In genomic region chr11:96849145-96849544, GRCm38 (mm10) we compare ENCODE assay signal across 8 mouse cellular contexts. TPM values are rescaled to one million over a fixed set of nuclear protein-coding genes. Genes with fewer than 3 reads are reported as not detected.
DNase-seq lines count a peak whose midpoint lies in the region; ATAC-seq and TF ChIP-seq lines count a peak whose summit lies in the region.
"Not testable (repeated sequence)": the region's sequence is repeated elsewhere in the genome, so short reads cannot be mapped to it uniquely, and the experiment has no call there.
"Had no signal": no experiment of that assay in that cellular context is flagged by ENCODE, and none has a peak within 500 bp of the region (broad histone marks: within the 10 kb centered on the region; RNA-seq: fewer than 3 reads in every experiment).

No protein-coding gene starts in this region.

- H3K27ac ChIP-seq in embryonic facial prominence, embryonic 13.5 days; forebrain, postnatal 0 days (ENCODE audit: low read depth, low read length); hindbrain, embryonic 10.5 days; intestine, postnatal 0 days (ENCODE audit: low read depth, low read length); limb, embryonic 13.5 days; lung, embryonic 15.5 days; neural tube, embryonic 12.5 days: not testable (repeated sequence)

- peak overlapping the region; percentile 67 for H3K4me3 ChIP-seq in embryonic facial prominence, embryonic 13.5 days
- not testable (repeated sequence) for H3K4me3 ChIP-seq in forebrain, postnatal 0 days (ENCODE audit: low read depth, low read length)
- H3K4me3 ChIP-seq in hindbrain, embryonic 10.5 days = peak overlapping the region; percentile 75
- H3K4me3 ChIP-seq in intestine, postnatal 0 days (ENCODE audit: low read depth, low read length) = peak overlapping the region; percentile 58
- H3K4me3 ChIP-seq in limb, embryonic 13.5 days = peak overlapping the region; percentile 71
- peak overlapping the region; percentile 61 for H3K4me3 ChIP-seq in lung, embryonic 15.5 days
- H3K4me3 ChIP-seq in neural tube, embryonic 12.5 days = peak overlapping the region; percentile 53; the same call in 1 of the 2 replicates

- not testable (repeated sequence) for TF ChIP-seq CTCF in forebrain, postnatal 0 days (IDR thresholded peaks at IDR 0.05; ENCODE audit: low read depth); intestine, postnatal 0 days (IDR thresholded peaks at IDR 0.05; ENCODE audit: low read depth)

- H3K36me3 ChIP-seq in embryonic facial prominence, embryonic 13.5 days; forebrain, postnatal 0 days (ENCODE audit: insufficient read depth); hindbrain, embryonic 10.5 days; intestine, postnatal 0 days (ENCODE audit: control insufficient read depth, insufficient read depth); limb, embryonic 13.5 days; lung, embryonic 15.5 days; neural tube, embryonic 12.5 days: not testable (repeated sequence)

- 70% methylated on average over 5 of the region's 5 CpGs for WGBS in embryonic facial prominence, embryonic 13.5 days
- 75% methylated on average over 5 of the region's 5 CpGs for WGBS in forebrain, postnatal 0 days
- 70% methylated on average over 5 of the region's 5 CpGs for WGBS in hindbrain, embryonic 10.5 days
- 67% methylated on average over 5 of the region's 5 CpGs for WGBS in intestine, postnatal 0 days
- WGBS in limb, embryonic 13.5 days = 71% methylated on average over 5 of the region's 5 CpGs
- 63% methylated on average over 5 of the region's 5 CpGs for WGBS in lung, embryonic 15.5 days
- 77% methylated on average over 5 of the region's 5 CpGs for whole genome bisulfite sequencing in neural tube, embryonic 12.5 days

- DNase-seq in forebrain, postnatal 0 days; hindbrain, embryonic 10.5 days (ENCODE audit: low spot score): not testable (repeated sequence)

- ATAC-seq in embryonic facial prominence, embryonic 13.5 days (ENCODE audit: insufficient number of reproducible peaks, insufficient read depth, low FRiP score, low TSS enrichment, low read depth); forebrain, postnatal 0 days; intestine, postnatal 0 days; limb, embryonic 13.5 days (ENCODE audit: low FRiP score, low read depth); lung, embryonic 15.5 days (ENCODE audit: borderline replicate concordance, extremely low read depth, low FRiP score, low TSS enrichment); neural tube, embryonic 12.5 days (ENCODE audit: low FRiP score, low read depth): not testable (repeated sequence)

- H3K4me2 ChIP-seq in embryonic facial prominence, embryonic 13.5 days = peak overlapping the region; percentile 87
- peak overlapping the region; percentile 56; the same call in 1 of the 2 replicates for H3K4me2 ChIP-seq in forebrain, postnatal 0 days (ENCODE audit: low read depth)
- peak overlapping the region; percentile 91 for H3K4me2 ChIP-seq in intestine, postnatal 0 days (replicated peaks; ENCODE audit: low read depth)
- H3K4me2 ChIP-seq in limb, embryonic 13.5 days (replicated peaks) = peak overlapping the region; percentile 90
- H3K4me2 ChIP-seq in lung, embryonic 15.5 days = peak overlapping the region; percentile 90
- peak overlapping the region; percentile 95 for H3K4me2 ChIP-seq in neural tube, embryonic 12.5 days (replicated peaks)

- not testable (repeated sequence) for H3K27me3 ChIP-seq in embryonic facial prominence, embryonic 13.5 days; intestine, postnatal 0 days (replicated peaks; ENCODE audit: control insufficient read depth, insufficient read depth, low read length); limb, embryonic 13.5 days; lung, embryonic 15.5 days; neural tube, embryonic 12.5 days (replicated peaks)
- H3K27me3 ChIP-seq in forebrain, postnatal 0 days (ENCODE audit: insufficient read depth, low read length) = peaks cover 11% of the 10 kb centered on the region
- H3K27me3 ChIP-seq in hindbrain, embryonic 10.5 days (ENCODE audit: insufficient read depth, poor library complexity, severe bottlenecking) = peaks cover 13% of the 10 kb centered on the region

- H3K9ac ChIP-seq in embryonic facial prominence, embryonic 13.5 days; forebrain, postnatal 0 days; intestine, postnatal 0 days (ENCODE audit: low read depth, low read length); neural tube, embryonic 12.5 days: not testable (repeated sequence)
- H3K9ac ChIP-seq in limb, embryonic 13.5 days = 0 out of 2 replicates have a peak overlapping the region, but pooled peaks have one; percentile 81
- H3K9ac ChIP-seq in lung, embryonic 15.5 days = peak overlapping the region; percentile 58; the same call in 1 of the 2 replicates

- H3K9me3 ChIP-seq in embryonic facial prominence, embryonic 13.5 days; forebrain, postnatal 0 days (ENCODE audit: low read length); hindbrain, embryonic 10.5 days; intestine, postnatal 0 days (ENCODE audit: control insufficient read depth); limb, embryonic 13.5 days; lung, embryonic 15.5 days; neural tube, embryonic 12.5 days: not testable (repeated sequence)

- not testable (repeated sequence) for H3K4me1 ChIP-seq in embryonic facial prominence, embryonic 13.5 days; forebrain, postnatal 0 days (ENCODE audit: insufficient read depth); intestine, postnatal 0 days (replicated peaks; ENCODE audit: control insufficient read depth, insufficient read depth, low read length); lung, embryonic 15.5 days
- H3K4me1 ChIP-seq in hindbrain, embryonic 10.5 days (replicated peaks) = peaks cover 26% of the 10 kb centered on the region
- H3K4me1 ChIP-seq in limb, embryonic 13.5 days = peaks cover 20% of the 10 kb centered on the region
- H3K4me1 ChIP-seq in neural tube, embryonic 12.5 days = peaks cover 10% of the 10 kb centered on the region

RNA-seq across cellular contexts. Expression of gene Copz2, which starts 0.5 kb away (rescaled TPM):
- polyA plus RNA-seq in embryonic facial prominence, embryonic 13.5 days (2015; fragmentation: Nextera tagmentation; extraction: Ambion mirVana) = 123 and 125 TPM in 2 replicates
- 5.8 and 7.1 TPM in 2 replicates for total RNA-seq in forebrain, postnatal 0 days (2014; rRNA removed)
- polyA plus RNA-seq in forebrain, postnatal 0 days (2015; fragmentation: Nextera tagmentation; extraction: Ambion mirVana) = 14.8 and 14.9 TPM in 2 replicates
- 42.9 and 44.2 TPM in 2 replicates for polyA plus RNA-seq in hindbrain, embryonic 10.5 days (2016; fragmentation: Nextera tagmentation; extraction: Ambion mirVana)
- 46.8 and 47.6 TPM in 2 replicates for polyA plus RNA-seq in intestine, postnatal 0 days (2015; fragmentation: Nextera tagmentation; extraction: Ambion mirVana)
- polyA plus RNA-seq in limb, embryonic 13.5 days (2015; fragmentation: Nextera tagmentation; extraction: Ambion mirVana) = 140 and 149 TPM in 2 replicates
- polyA plus RNA-seq in lung, embryonic 15.5 days (2015; fragmentation: Nextera tagmentation; extraction: Ambion mirVana) = 134 and 138 TPM in 2 replicates
- 41.4 and 46.9 TPM in 2 replicates for polyA plus RNA-seq in neural tube, embryonic 12.5 days (2016; fragmentation: Nextera tagmentation; extraction: Ambion mirVana)
- total RNA-seq: neutrophil, adult 5-6 weeks had no signal

RNA-seq across cellular contexts. Expression of gene Nfe2l1, which starts 19.4 kb away (rescaled TPM):
- 61.7 and 66.5 TPM in 2 replicates for polyA plus RNA-seq in embryonic facial prominence, embryonic 13.5 days (2015; fragmentation: Nextera tagmentation; extraction: Ambion mirVana)
- 46.5 and 57.4 TPM in 2 replicates for total RNA-seq in forebrain, postnatal 0 days (2014; rRNA removed)
- polyA plus RNA-seq in forebrain, postnatal 0 days (2015; fragmentation: Nextera tagmentation; extraction: Ambion mirVana) = 47.3 and 62.4 TPM in 2 replicates
- 65.7 and 71.8 TPM in 2 replicates for polyA plus RNA-seq in hindbrain, embryonic 10.5 days (2016; fragmentation: Nextera tagmentation; extraction: Ambion mirVana)
- polyA plus RNA-seq in intestine, postnatal 0 days (2015; fragmentation: Nextera tagmentation; extraction: Ambion mirVana) = 31.6 and 35.0 TPM in 2 replicates
- polyA plus RNA-seq in limb, embryonic 13.5 days (2015; fragmentation: Nextera tagmentation; extraction: Ambion mirVana) = 68.6 and 69.3 TPM in 2 replicates
- 62.5 and 65.0 TPM in 2 replicates for polyA plus RNA-seq in lung, embryonic 15.5 days (2015; fragmentation: Nextera tagmentation; extraction: Ambion mirVana)
- polyA plus RNA-seq in neural tube, embryonic 12.5 days (2016; fragmentation: Nextera tagmentation; extraction: Ambion mirVana) = 75.5 and 79.5 TPM in 2 replicates
